Mouse (Mus musculus) forebrain, embryonic 15.5 days (tissue): ENCODE measurements around the gene Wdr61. TPM values are rescaled to one million over a fixed set of nuclear protein-coding genes. Genes with fewer than 3 reads are reported as not detected.

Source experiments
- ATAC-seq: fragments of 200-750 bp; cut with Nextera tagmentation; replicated peaks from 2 replicates; pipeline ENCODE4 v1.8.0; 2017; ENCODE audit warnings: mild to moderate bottlenecking, moderate TSS enrichment, moderate library complexity
- H3K27ac ChIP-seq: fragments of 300-500 bp; sonication (generic); replicated peaks from 2 replicates; pipeline ENCODE4 v1.5.1; 2015; ENCODE audit warnings: mild to moderate bottlenecking, inconsistent platforms
- H3K27me3 ChIP-seq: fragments of 300-500 bp; sonication (generic); 2 replicates; pipeline ENCODE4 v1.6.1; 2015; ENCODE audit warnings: inconsistent platforms
- H3K36me3 ChIP-seq: fragments of 300-500 bp; sonication (generic); 2 replicates; pipeline ENCODE4 v1.6.1; 2015; ENCODE audit warnings: mild to moderate bottlenecking, inconsistent platforms
- H3K4me1 ChIP-seq: fragments of 300-500 bp; sonication (generic); 2 replicates; pipeline ENCODE4 v1.6.1; 2015; ENCODE audit warnings: inconsistent platforms
- H3K4me2 ChIP-seq: fragments of 300-500 bp; sonication (generic); replicated peaks from 2 replicates; pipeline ENCODE4 v1.6.1; 2015; ENCODE audit warnings: mild to moderate bottlenecking, inconsistent platforms
- H3K4me3 ChIP-seq: fragments of 300-500 bp; sonication (generic); 2 replicates; pipeline ENCODE4 v1.5.1; 2015; ENCODE audit warnings: mild to moderate bottlenecking, inconsistent platforms
- H3K9ac ChIP-seq: fragments of 300-500 bp; sonication (generic); replicated peaks from 2 replicates; pipeline ENCODE4 v1.6.1; 2015; ENCODE audit warnings: mild to moderate bottlenecking, inconsistent platforms
- H3K9me3 ChIP-seq: fragments of 300-500 bp; sonication (generic); 2 replicates; pipeline ENCODE4 v1.6.1; 2016; ENCODE audit warnings: inconsistent platforms
- WGBS: fragments of 180-500 bp; shearing (Covaris S2); methylation state at CpG from one replicate; pipeline ENCODE4 v1.1.7; 2015; ENCODE audit warnings: mixed read lengths; 5-methylcytosine and 5-hydroxymethylcytosine counted together
- polyA plus RNA-seq: library from polyadenylated mRNA; unstranded; fragments of >200 nt; fragmentation: Nextera tagmentation; extraction: Ambion mirVana; gene quantifications from 2 replicates; pipeline ENCODE4 v1.2.1, GENCODE M21; 2015

Wdr61 gene
- polyA plus RNA-seq, 1 experiment from 2014 or later, result 121 TPM

DNA sequence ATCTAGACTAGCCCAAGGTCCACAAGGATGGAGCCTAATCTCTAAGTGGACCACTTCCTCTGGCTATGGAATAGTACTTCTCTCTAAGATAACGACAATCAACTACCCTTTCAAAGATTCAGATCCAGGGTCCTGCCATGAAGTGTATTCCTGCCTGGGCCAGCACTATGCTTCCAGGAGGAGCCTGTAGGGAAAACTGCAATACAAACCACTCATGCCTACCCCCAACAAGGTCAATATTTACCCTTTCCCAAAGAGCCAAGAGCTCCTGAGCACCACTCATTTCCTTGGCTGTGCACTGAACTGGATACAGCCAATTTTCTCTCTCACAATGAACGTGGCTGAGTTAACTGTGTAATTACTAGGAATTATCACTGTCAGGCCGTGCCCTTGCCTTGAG lies 16.8 kb downstream of the Wdr61 start:
- Histone ChIP-seq H3K9me3 (no peaks in the 10 kb centered on the region), H3K36me3 (peaks cover 73% of the 10 kb centered on the region), H3K4me3 (no peak overlapping the region), H3K4me2 (no peak overlapping the region), H3K9ac (no peak overlapping the region), H3K27me3 (no peaks in the 10 kb centered on the region), H3K4me1 (no peaks in the 10 kb centered on the region), H3K27ac (no peak overlapping the region)
- 69% methylated on average over 3 of the region's 3 CpGs for WGBS
- ATAC-seq, result no peak

DNA sequence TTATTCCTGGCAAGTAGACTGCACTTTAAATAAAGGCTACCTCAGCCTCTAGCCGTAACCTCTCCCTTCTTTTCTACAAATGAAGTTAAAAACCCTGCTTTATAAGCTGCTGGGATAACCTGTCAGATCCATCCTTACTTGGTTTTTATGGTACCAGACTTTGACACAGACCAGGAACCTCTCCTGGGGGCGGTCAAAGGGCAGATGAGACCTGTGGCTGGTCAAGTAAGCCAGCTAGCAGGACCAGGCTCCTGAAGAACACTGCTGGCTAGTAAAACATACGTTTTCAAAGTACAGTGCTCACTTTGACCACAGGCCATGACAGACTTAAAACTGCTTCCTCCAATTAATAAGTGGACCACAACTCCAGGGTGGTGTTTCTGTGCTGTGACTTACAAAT lies 18.5 kb downstream of the Wdr61 start:
- Histone ChIP-seq H3K36me3 (peaks cover 76% of the 10 kb centered on the region), H3K9me3 (no peaks in the 10 kb centered on the region), H3K4me2 (no peak overlapping the region), H3K4me3 (no peak overlapping the region), H3K27me3 (no peaks in the 10 kb centered on the region), H3K9ac (no peak overlapping the region), H3K27ac (no peak overlapping the region), H3K4me1 (no peaks in the 10 kb centered on the region)
- 96% methylated on average over 3 of the region's 3 CpGs for WGBS
- no peak for ATAC-seq

DNA sequence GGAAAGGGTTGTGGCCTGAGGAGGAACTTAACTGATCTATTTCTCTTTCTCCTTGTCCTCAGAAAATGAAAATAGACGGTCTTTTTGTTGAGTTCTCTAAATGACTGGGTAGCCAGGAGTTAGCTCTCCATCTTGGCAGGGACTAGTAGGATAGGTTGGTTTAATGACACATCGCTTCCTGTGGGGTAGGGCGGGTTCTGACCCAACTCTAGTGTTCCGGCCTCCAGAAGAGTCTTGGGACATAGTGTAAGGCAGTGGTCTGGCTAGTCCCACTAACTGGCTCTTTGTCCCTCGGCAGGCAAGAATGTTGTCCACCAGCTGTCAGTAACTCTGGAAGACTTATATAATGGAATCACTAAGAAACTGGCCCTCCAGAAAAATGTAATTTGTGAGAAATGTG lies 26.2 kb downstream of the Wdr61 start:
- Histone ChIP-seq H3K27ac (peak overlapping the region; percentile 45; the same call in 1 of the 2 replicates), H3K4me3 (no peak overlapping the region)
- 80% methylated on average over 5 of the region's 5 CpGs for WGBS

DNA sequence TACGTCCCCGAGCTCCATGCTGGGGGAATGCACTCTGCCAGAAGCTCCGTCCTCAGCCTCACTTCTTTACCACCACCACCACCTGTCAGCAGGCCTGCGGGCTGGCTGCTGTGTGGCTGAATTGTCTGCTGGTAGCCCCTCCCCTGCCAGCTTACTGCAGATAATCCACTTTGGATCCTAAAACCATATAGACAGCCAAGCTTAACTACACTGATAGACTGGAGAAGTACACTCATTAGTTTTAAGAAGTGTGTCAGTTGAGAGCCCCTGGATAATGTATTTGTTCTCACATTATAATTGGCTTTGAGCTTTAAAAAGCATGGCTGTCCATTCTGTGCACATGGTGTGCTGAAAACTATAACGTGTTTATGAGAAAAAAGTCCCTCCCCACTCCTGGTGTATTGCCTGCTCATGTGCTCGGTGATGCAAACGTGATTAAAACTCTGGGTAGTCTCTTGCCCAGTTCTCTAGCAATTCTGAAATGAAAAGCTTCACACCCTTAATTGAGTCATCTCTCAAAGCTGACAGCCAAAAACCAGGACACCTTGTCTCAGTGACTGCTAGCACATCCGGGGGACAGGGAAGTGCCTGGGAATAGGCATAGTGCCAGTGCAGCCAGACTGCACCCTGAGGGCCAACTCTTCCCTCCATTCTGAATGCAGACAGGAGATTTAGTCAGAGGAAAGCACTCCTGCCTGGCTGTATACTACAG lies 26.9 kb downstream of the Wdr61 start:
- ATAC-seq, result peak; percentile 81
- Histone ChIP-seq H3K27ac (peak overlapping the region; percentile 45; the same call in 1 of the 2 replicates), H3K9me3 (no peaks in the 10 kb centered on the region), H3K4me2 (no peak overlapping the region), H3K4me3 (no peak overlapping the region), H3K4me1 (peaks cover 16% of the 10 kb centered on the region; the same call in 1 of the 2 replicates), H3K36me3 (peaks cover 15% of the 10 kb centered on the region), H3K9ac (no peak overlapping the region), H3K27me3 (no peaks in the 10 kb centered on the region)
- WGBS, result 16% methylated on average over 8 of the region's 8 CpGs

More for the DNA sequence above, 26.2 kb downstream of the Wdr61 start:
- Histone ChIP-seq H3K4me1 (peaks cover 16% of the 10 kb centered on the region; the same call in 1 of the 2 replicates), H3K4me2 (no peak overlapping the region), H3K9me3 (no peaks in the 10 kb centered on the region), H3K27me3 (no peaks in the 10 kb centered on the region), H3K36me3 (peaks cover 17% of the 10 kb centered on the region), H3K9ac (no peak overlapping the region)
- ATAC-seq, result no peak

DNA sequence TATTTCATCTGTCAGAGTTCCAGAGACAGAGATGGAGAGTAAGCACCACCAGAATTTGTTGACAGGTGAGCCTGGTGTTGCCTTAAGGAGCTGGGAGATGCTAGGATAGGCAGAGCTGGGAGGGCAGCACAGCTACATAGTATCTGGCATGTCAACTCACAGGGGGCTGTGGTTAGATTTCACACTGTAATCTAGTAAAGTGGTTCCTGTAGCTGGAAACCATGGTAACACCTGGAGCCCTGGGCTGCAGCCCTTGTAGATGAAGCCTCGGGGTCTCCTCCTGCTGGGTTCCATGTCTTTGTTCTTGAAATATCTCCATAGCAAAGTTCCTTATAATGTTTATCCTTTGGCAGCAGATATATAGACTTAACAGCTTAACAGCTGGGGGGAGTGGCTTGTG lies 28.8 kb downstream of the Wdr61 start:
- 69% methylated on average over 1 of the region's 1 CpGs for WGBS
- no peak overlapping the region for H3K4me2 ChIP-seq

DNA sequence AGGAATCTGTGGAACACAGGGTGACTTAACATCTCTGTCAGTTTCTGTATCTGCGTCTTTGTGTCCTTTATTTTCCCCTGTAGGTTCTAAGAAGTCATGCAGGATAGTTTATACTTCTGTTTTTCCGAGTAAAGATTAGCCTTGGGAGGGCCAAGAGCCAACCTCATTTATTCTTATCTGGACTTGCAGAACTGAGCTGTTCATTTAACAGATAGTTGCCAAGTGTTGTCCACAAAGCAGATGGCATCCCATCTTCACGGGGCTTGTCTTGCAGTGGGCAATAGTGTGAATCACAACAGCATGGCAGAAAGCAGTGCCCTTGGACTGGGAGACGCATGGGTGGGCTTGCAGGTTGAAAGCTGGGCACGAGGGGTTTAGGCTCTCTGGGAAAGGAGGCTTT lies 30.0 kb downstream of the Wdr61 start:
- Histone ChIP-seq H3K36me3 (0 out of 2 replicates have a peak, but pooled peaks cover 2% of the 10 kb centered on the region), H3K9ac (no peak overlapping the region), H3K27ac (no peak overlapping the region), H3K9me3 (no peaks in the 10 kb centered on the region), H3K27me3 (no peaks in the 10 kb centered on the region), H3K4me3 (no peak overlapping the region), H3K4me1 (peaks cover 23% of the 10 kb centered on the region), H3K4me2 (no peak overlapping the region)
- ATAC-seq, result no peak
- 77% methylated on average over 5 of the region's 5 CpGs for WGBS

More for the DNA sequence above, 28.8 kb downstream of the Wdr61 start:
- no peak for ATAC-seq
- Histone ChIP-seq H3K27me3 (no peaks in the 10 kb centered on the region), H3K36me3 (0 out of 2 replicates have a peak, but pooled peaks cover 2% of the 10 kb centered on the region), H3K27ac (no peak overlapping the region), H3K9me3 (no peaks in the 10 kb centered on the region), H3K4me3 (no peak overlapping the region), H3K4me1 (peaks cover 16% of the 10 kb centered on the region; the same call in 1 of the 2 replicates), H3K9ac (no peak overlapping the region)

DNA sequence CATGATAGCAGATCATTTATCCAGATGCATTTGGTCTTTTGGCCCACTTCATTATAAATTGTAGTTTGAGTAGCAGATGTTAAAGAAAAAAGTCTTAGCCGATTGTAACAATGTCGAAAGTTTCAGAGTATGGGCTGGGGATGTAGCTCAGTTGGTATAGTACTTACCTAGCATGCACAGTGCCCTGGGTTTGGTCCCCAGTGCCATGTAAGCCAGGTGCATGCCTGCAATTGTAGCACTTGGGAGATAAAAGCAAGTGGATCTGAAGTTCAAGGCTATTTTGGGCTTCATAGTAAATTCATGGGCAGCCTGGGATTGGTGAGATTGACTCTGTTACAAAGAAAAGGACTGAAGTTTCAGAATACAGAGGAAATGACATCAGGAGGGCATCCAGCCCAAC lies 31.7 kb downstream of the Wdr61 start:
- no peaks in the 10 kb centered on the region for H3K36me3 ChIP-seq
- no peak overlapping the region for H3K27ac ChIP-seq
- no peak overlapping the region for H3K4me2 ChIP-seq
- 81% methylated on average over 2 of the region's 2 CpGs for WGBS
- H3K9ac ChIP-seq, result no peak overlapping the region
- H3K9me3 ChIP-seq, result no peaks in the 10 kb centered on the region
- no peak overlapping the region for H3K4me3 ChIP-seq
- peaks cover 21% of the 10 kb centered on the region for H3K4me1 ChIP-seq
- no peak for ATAC-seq
- H3K27me3 ChIP-seq, result peaks cover 3% of the 10 kb centered on the region; the same call in 1 of the 2 replicates

DNA sequence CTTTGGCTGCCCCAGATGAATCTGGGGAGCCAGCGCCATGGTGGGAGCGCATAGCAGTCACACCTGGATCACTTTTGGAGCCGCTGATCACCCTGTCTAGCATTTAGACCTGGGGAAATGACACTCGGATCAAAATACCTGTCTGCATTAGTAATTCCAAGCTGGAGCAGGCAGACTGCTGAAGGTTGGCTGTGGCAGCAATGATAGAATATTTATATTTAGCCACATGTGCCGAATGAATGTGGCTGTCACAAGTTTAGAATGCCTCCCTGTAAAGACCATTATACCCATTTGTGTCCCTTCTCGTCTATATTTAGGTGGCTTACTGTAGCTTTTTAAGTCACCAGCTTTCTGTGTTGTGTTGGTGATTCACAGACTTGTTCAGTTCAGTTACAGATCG lies 33.6 kb downstream of the Wdr61 start:
- Histone ChIP-seq H3K9me3 (no peaks in the 10 kb centered on the region), H3K27ac (no peak overlapping the region), H3K4me3 (no peak overlapping the region), H3K9ac (no peak overlapping the region), H3K4me2 (peak overlapping the region; percentile 88; the same call in 1 of the 2 replicates), H3K36me3 (no peaks in the 10 kb centered on the region), H3K27me3 (peaks cover 3% of the 10 kb centered on the region; the same call in 1 of the 2 replicates), H3K4me1 (peaks cover 12% of the 10 kb centered on the region)
- no peak for ATAC-seq
- WGBS, result 76% methylated on average over 7 of the region's 7 CpGs

DNA sequence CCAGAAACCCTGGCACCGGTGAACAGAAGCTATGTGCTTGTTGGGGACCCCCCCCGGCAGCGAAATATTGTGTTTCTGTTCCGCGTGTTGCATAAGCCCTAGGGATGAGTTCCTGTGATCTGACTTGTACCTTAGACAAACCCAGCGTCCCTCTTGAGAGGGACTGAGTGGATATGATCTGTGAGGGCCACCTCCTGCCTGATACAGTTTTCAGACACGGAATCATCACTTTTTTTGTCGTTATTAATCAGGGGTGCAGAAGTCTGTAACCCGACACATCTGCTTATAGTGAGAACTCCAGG lies 34.2 kb downstream of the Wdr61 start:
- H3K27me3 ChIP-seq, result peaks cover 3% of the 10 kb centered on the region; the same call in 1 of the 2 replicates
- 30% methylated on average over 9 of the region's 9 CpGs for WGBS
- H3K4me3 ChIP-seq, result peak overlapping the region; percentile 77
- peak overlapping the region; percentile 88 for H3K4me2 ChIP-seq
- H3K9ac ChIP-seq, result peak overlapping the region; percentile 70
- no peaks in the 10 kb centered on the region for H3K9me3 ChIP-seq
- no peak overlapping the region for H3K27ac ChIP-seq
- no peaks in the 10 kb centered on the region for H3K36me3 ChIP-seq
- peaks cover 12% of the 10 kb centered on the region for H3K4me1 ChIP-seq
- no peak; the same call in 1 of the 2 replicates for ATAC-seq

DNA sequence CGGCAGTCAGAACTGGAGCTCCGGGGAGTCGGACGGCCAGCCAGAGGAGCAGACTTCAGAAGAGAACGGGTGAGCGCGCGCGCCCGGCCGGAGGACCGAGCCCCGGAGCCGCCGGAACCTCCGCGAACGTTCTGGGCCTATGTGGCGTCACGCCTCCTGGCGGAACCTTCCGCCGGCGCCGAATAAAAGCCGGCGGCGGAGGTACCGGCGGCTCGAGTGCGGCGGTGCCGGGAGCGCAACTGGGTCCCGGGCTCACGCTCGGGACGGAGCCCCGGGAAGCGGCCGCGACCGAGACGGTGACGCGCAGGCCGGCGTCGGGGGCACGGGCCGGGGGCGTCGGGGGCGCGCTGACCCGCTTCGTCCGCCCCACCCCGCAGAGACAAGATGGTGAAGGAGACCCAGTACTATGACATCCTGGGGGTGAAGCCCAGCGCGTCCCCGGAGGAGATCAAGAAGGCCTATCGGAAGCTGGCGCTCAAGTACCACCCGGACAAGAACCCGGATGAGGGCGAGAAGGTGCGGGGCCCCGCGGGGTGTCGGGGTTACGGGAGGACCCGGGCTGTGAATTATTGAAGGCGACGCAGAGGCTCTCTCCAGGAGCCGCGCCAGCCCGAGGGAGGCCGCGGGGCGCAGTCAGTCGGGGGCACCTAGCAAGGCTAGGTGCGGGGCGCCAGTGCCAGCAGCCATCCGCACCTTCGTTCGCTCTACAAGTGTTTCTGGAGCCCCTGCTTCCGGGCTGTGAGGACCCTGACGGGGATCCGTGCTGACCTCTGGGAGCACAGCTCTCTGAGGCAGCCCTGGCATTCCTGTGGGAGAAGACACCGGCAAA lies 34.8 kb downstream of the Wdr61 start:
- Histone ChIP-seq H3K9me3 (no peaks in the 10 kb centered on the region), H3K27me3 (peaks cover 3% of the 10 kb centered on the region; the same call in 1 of the 2 replicates), H3K9ac (peak overlapping the region; percentile 70), H3K4me2 (peak overlapping the region; percentile 88), H3K27ac (0 out of 2 replicates have a peak overlapping the region, but pooled peaks have one; percentile 20), H3K4me1 (peaks cover 12% of the 10 kb centered on the region), H3K4me3 (peak overlapping the region; percentile 77), H3K36me3 (no peaks in the 10 kb centered on the region)
- WGBS, result under 1% methylated on average over 92 of the region's 92 CpGs
- peak; percentile 76 for ATAC-seq

DNA sequence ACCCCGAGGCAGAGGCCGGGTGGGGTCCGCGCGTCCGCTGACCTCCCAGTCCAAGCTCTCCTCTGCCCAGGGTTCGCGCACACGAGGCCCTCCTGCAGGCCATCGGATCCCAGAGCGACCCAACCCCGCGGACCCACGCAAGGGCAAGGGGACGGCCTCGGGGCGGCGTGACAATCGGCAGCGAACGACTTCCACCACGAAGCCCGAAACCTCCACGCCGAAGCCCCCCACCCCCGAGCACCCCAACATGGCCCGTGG lies 35.3 kb downstream of the Wdr61 start:
- 4% methylated on average over 27 of the region's 27 CpGs for WGBS
- Histone ChIP-seq H3K9me3 (no peaks in the 10 kb centered on the region), H3K27ac (no peak overlapping the region), H3K36me3 (no peaks in the 10 kb centered on the region), H3K9ac (peak overlapping the region; percentile 70), H3K4me1 (peaks cover 12% of the 10 kb centered on the region), H3K27me3 (peaks cover 3% of the 10 kb centered on the region; the same call in 1 of the 2 replicates), H3K4me2 (peak overlapping the region; percentile 88), H3K4me3 (peak overlapping the region; percentile 77)
- ATAC-seq, result peak; percentile 42; the same call in 1 of the 2 replicates
